Mouse (Mus musculus) erythroblast, embryonic 14.5 days (primary cell): ENCODE measurements around the gene 2210407C18Rik. TPM values are rescaled to one million over a fixed set of nuclear protein-coding genes. Genes with fewer than 3 reads are reported as not detected.

Experiments used
- H3K27me3 ChIP-seq: 2 replicates; pipeline ENCODE4 v1.6.1; 2012; ENCODE audit warnings: inconsistent platforms; ENCODE audit not compliant: control insufficient read depth
- H3K36me3 ChIP-seq: 2 replicates; pipeline ENCODE4 v1.6.1; 2012; ENCODE audit warnings: mild to moderate bottlenecking, inconsistent platforms; ENCODE audit not compliant: control insufficient read depth
- H3K4me1 ChIP-seq: 2 replicates; pipeline ENCODE4 v1.6.1; 2012; ENCODE audit warnings: inconsistent platforms; ENCODE audit not compliant: control insufficient read depth
- H3K4me3 ChIP-seq: replicated peaks from 2 replicates; pipeline ENCODE3; 2012; ENCODE audit warnings: moderate library complexity, mild to moderate bottlenecking, inconsistent platforms
- H3K9me3 ChIP-seq: 2 replicates; pipeline ENCODE4 v1.6.1; 2012; ENCODE audit warnings: low read length, inconsistent platforms, mixed read lengths; ENCODE audit not compliant: control insufficient read depth
- GATA1 ChIP-seq: IDR thresholded peaks from 2 replicates; pipeline ENCODE4 v1.6.1; 2012; ENCODE audit warnings: low read length, inconsistent platforms, mixed read lengths
- TAL1 ChIP-seq: IDR thresholded peaks from 3 replicates; pipeline ENCODE4 v1.6.1; 2012; ENCODE audit warnings: low read length, inconsistent platforms, mixed read lengths
- polyA plus RNA-seq: library from polyadenylated mRNA; stranded (reverse); fragments of >175 nt; gene quantifications from 2 replicates; pipeline ENCODE4 v1.2.3, GENCODE M21; 2012

2210407C18Rik gene
- polyA plus RNA-seq, 1 experiment: not detected

DNA sequence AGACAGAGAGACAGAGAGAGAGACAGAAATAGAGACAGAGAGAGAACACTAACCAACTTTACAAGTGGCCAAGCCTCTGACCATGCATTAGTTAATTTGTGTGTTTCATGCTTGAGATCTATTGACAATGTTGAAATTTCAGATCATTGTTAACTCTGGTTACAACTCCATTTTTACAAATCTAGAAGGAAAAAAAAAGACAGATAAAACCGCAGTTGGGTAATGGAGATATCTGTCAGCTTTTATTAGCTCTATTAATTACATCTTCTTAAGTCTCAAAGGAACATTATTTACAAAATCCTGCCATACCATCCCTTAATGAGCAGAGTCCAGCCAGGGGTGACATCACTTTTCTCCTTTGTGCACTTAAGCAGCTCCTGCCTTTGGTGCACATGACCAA lies 38.4 kb downstream of the 2210407C18Rik start, which contains the start of gene Olfr325:
Olfr325 (plus strand) TSS at position 301 of the 400 bp plus-strand sequence.
- H3K4me3 ChIP-seq: no peak within 1 kb of the TSS
- no peaks in the 10 kb centered on the region for H3K4me1 ChIP-seq
- H3K9me3 ChIP-seq: peaks cover 4% of the 10 kb centered on the region
- no peaks in the 10 kb centered on the region for H3K36me3 ChIP-seq
- peaks cover 2% of the 10 kb centered on the region; the same call in 1 of the 2 replicates for H3K27me3 ChIP-seq
- TF ChIP-seq GATA1: no peak
- no peak for TF ChIP-seq TAL1

DNA sequence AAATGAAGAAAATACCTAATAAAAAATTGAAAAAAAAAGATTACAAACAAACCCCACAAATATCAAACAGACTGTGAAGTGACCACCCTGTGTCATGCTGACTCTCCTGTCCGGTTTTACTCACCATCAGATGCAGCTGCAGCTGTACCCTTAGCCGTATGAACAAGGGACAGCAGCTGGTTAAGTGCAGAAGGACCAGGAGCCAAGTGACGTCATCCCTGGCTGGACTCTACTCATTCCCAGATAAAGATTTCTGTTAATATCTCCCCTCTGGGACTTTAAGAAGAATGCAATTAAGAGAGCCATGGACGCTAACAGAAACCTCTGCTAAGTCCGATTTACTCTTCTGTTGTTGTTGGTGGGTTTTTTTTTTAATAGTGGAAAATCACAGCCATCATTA lies 45.5 kb downstream of the 2210407C18Rik start, which contains the start of gene Olfr224:
Olfr224 (minus strand) TSS at position 149 of the 400 bp plus-strand sequence.
- H3K36me3 ChIP-seq: no peaks in the 10 kb centered on the region
- peaks cover 4% of the 10 kb centered on the region for H3K9me3 ChIP-seq
- no peaks in the 10 kb centered on the region for H3K27me3 ChIP-seq
- no peak within 1 kb of the TSS for H3K4me3 ChIP-seq
- no peaks in the 10 kb centered on the region for H3K4me1 ChIP-seq
- TF ChIP-seq TAL1 (no peak), GATA1 (no peak)

Other genes starting within 250 kb of the 2210407C18Rik start
- gene Lypd8, start 237.0 kb downstream of the 2210407C18Rik start, polyA plus RNA-seq: not detected in 2 replicates
- gene 1810065E05Rik, start 195.0 kb downstream of the 2210407C18Rik start, polyA plus RNA-seq: not detected in 2 replicates
- not detected in 2 replicates for gene Gm12253, start 183.5 kb downstream of the 2210407C18Rik start, polyA plus RNA-seq
- gene Lypd9, start 163.2 kb downstream of the 2210407C18Rik start, polyA plus RNA-seq: not detected in 2 replicates
- not detected in 2 replicates for gene Olfr30, start 153.8 kb downstream of the 2210407C18Rik start, polyA plus RNA-seq
- gene Olfr332, start 123.5 kb downstream of the 2210407C18Rik start, polyA plus RNA-seq: not detected in 2 replicates
- gene Olfr331, start 113.5 kb downstream of the 2210407C18Rik start, polyA plus RNA-seq: not detected in 2 replicates
- not detected in 2 replicates for gene Olfr330, start 81.2 kb downstream of the 2210407C18Rik start, polyA plus RNA-seq
- not detected in 2 replicates for gene Olfr329-ps, start 69.7 kb downstream of the 2210407C18Rik start, polyA plus RNA-seq
- not detected in 2 replicates for gene Olfr328, start 60.4 kb downstream of the 2210407C18Rik start, polyA plus RNA-seq
- gene Olfr224, start 45.5 kb downstream of the 2210407C18Rik start, polyA plus RNA-seq: 0.02 TPM in 1 of 2 replicates, not detected in the other
- gene Olfr325, start 38.3 kb downstream of the 2210407C18Rik start, polyA plus RNA-seq: not detected in 2 replicates
- not detected in 2 replicates for gene Olfr324, start 21.0 kb downstream of the 2210407C18Rik start, polyA plus RNA-seq
- gene Olfr323, start 14.4 kb upstream of the 2210407C18Rik start, polyA plus RNA-seq: 0.02 TPM in 1 of 2 replicates, not detected in the other
- 5.5 and 5.7 TPM in 2 replicates for gene Trim58, start 24.4 kb upstream of the 2210407C18Rik start, polyA plus RNA-seq
- 0.04 and 0.05 TPM in 2 replicates for gene Olfr322, start 42.7 kb upstream of the 2210407C18Rik start, polyA plus RNA-seq
- not detected in 2 replicates for gene Olfr320, start 65.0 kb upstream of the 2210407C18Rik start, polyA plus RNA-seq
- gene Olfr319, start 83.1 kb upstream of the 2210407C18Rik start, polyA plus RNA-seq: not detected in 2 replicates
- gene Olfr318, start 107.9 kb upstream of the 2210407C18Rik start, polyA plus RNA-seq: not detected in 2 replicates
- gene Olfr317, start 123.1 kb upstream of the 2210407C18Rik start, polyA plus RNA-seq: not detected in 2 replicates
- not detected in 2 replicates for gene Olfr316, start 136.7 kb upstream of the 2210407C18Rik start, polyA plus RNA-seq
- not detected in 2 replicates for gene Olfr315, start 157.1 kb upstream of the 2210407C18Rik start, polyA plus RNA-seq
- not detected in 2 replicates for gene Olfr314, start 166.9 kb upstream of the 2210407C18Rik start, polyA plus RNA-seq
- not detected in 2 replicates for gene Fam183b, start 185.9 kb upstream of the 2210407C18Rik start, polyA plus RNA-seq
- not detected in 2 replicates for gene Olfr313, start 198.9 kb upstream of the 2210407C18Rik start, polyA plus RNA-seq
- not detected in 2 replicates for gene Olfr312, start 213.2 kb upstream of the 2210407C18Rik start, polyA plus RNA-seq
- not detected in 2 replicates for gene Olfr311, start 223.2 kb upstream of the 2210407C18Rik start, polyA plus RNA-seq
- 0.01 TPM in 1 of 2 replicates, not detected in the other for gene Gm12258, start 231.1 kb upstream of the 2210407C18Rik start, polyA plus RNA-seq